ENCODE assay signal across 22 mouse cellular contexts in the genomic region with DNA sequence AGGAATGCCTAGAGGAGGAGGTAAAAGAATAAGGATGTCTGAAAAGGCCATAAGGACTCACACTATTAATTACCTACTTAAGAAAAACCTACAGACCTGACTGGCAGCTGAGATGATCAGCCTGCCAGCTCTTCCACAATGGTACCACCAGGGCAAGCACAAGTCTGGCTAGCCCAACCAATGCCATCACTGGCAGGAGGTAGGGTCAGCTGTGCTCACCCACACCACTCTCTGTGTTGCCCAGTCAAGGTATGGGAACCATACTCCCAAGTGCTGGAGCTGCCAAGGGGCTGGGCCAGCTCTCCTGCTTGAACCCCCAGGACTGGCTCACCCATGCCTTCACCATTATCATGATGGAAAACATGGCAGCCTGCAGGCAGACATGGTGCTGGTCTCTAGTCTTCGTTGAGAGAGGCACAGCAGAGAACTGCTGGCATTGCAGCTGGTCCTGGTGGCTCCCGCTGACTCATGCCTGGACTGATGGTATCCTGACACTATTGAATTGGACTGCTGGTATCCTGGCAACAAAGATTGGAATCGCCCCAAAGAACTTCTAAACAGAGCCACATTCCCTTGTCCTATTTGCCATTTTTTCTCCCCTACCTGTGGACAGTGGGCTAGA. TPM values are rescaled to one million over a fixed set of nuclear protein-coding genes. Genes with fewer than 3 reads are reported as not detected.
DNase-seq lines count a peak whose midpoint lies in the region; ATAC-seq and TF ChIP-seq lines count a peak whose summit lies in the region.
"Had no signal": no experiment of that assay in that cellular context is flagged by ENCODE, and none has a peak within 500 bp of the region (broad histone marks: within the 10 kb centered on the region; RNA-seq: fewer than 3 reads in every experiment).

No protein-coding gene starts in this region.

- TF ChIP-seq CTCF in cerebellum, adult 2 months (IDR thresholded peaks at IDR 0.05; ENCODE audit: borderline replicate concordance, insufficient read depth, low read depth, low read length) = no peak

- no peak overlapping the region for H3K4me2 ChIP-seq in embryonic facial prominence, embryonic 13.5 days
- H3K4me2 ChIP-seq in midbrain, embryonic 16.5 days (ENCODE audit: low read length) = no peak overlapping the region
- H3K4me2 ChIP-seq: heart, embryonic 12.5 days; limb, embryonic 12.5 days; neural tube, embryonic 15.5 days had no signal

- no peaks in the 10 kb centered on the region for H3K9me3 ChIP-seq in embryonic facial prominence, embryonic 13.5 days
- H3K9me3 ChIP-seq in embryonic facial prominence, embryonic 10.5 days = no peaks in the 10 kb centered on the region
- no peaks in the 10 kb centered on the region for H3K9me3 ChIP-seq in midbrain, embryonic 16.5 days (replicated peaks; ENCODE audit: control insufficient read depth, low read length, poor library complexity, severe bottlenecking)
- H3K9me3 ChIP-seq: heart, embryonic 12.5 days; limb, embryonic 12.5 days; neural tube, embryonic 15.5 days had no signal

- H3K4me3 ChIP-seq in embryonic facial prominence, embryonic 13.5 days = no peak overlapping the region
- no peak overlapping the region for H3K4me3 ChIP-seq in embryonic facial prominence, embryonic 10.5 days
- no peak overlapping the region for H3K4me3 ChIP-seq in midbrain, embryonic 16.5 days (ENCODE audit: low read depth, low read length)
- no peak overlapping the region for H3K4me3 ChIP-seq in cerebellum, adult 2 months (replicated peaks; ENCODE audit: insufficient read depth, low read depth, low read length)
- H3K4me3 ChIP-seq: heart, embryonic 12.5 days; layer of hippocampus, adult 2 months; limb, embryonic 12.5 days; myocyte; neural tube, embryonic 15.5 days had no signal

- no peak for TF ChIP-seq POLR2A in cerebellum, adult 2 months (IDR thresholded peaks at IDR 0.05; ENCODE audit: borderline replicate concordance, insufficient read depth, low read length)

- no peaks in the 10 kb centered on the region for H3K27me3 ChIP-seq in embryonic facial prominence, embryonic 13.5 days
- H3K27me3 ChIP-seq in embryonic facial prominence, embryonic 10.5 days (replicated peaks; ENCODE audit: low read depth, poor library complexity, severe bottlenecking) = no peaks in the 10 kb centered on the region
- no peaks in the 10 kb centered on the region for H3K27me3 ChIP-seq in midbrain, embryonic 16.5 days (ENCODE audit: control insufficient read depth, insufficient read depth, low read depth, low read length)
- H3K27me3 ChIP-seq in cerebellum, adult 2 months (ENCODE audit: control insufficient read depth, insufficient read depth, low read length) = no peaks in the 10 kb centered on the region
- H3K27me3 ChIP-seq: heart, embryonic 12.5 days; limb, embryonic 12.5 days; neural tube, embryonic 15.5 days had no signal

- peaks cover 68% of the 10 kb centered on the region for H3K36me3 ChIP-seq in embryonic facial prominence, embryonic 13.5 days
- H3K36me3 ChIP-seq in embryonic facial prominence, embryonic 10.5 days (replicated peaks) = peaks cover 99% of the 10 kb centered on the region
- peaks cover 28% of the 10 kb centered on the region for H3K36me3 ChIP-seq in midbrain, embryonic 16.5 days (ENCODE audit: control insufficient read depth, insufficient read depth, low read length)

- H3K27ac ChIP-seq in embryonic facial prominence, embryonic 13.5 days = no peak overlapping the region
- no peak overlapping the region for H3K27ac ChIP-seq in embryonic facial prominence, embryonic 10.5 days (replicated peaks)
- no peak overlapping the region for H3K27ac ChIP-seq in midbrain, embryonic 16.5 days (ENCODE audit: low read length)
- H3K27ac ChIP-seq in cerebellum, adult 2 months (ENCODE audit: insufficient read depth, low read length) = no peak overlapping the region
- H3K27ac ChIP-seq: layer of hippocampus, adult 2 months; limb, embryonic 12.5 days; liver, embryonic 14.5 days; neural tube, embryonic 15.5 days had no signal

- no peak for DNase-seq in embryonic facial prominence, embryonic 10.5 days (ENCODE audit: low spot score)
- peak; percentile 14 for DNase-seq in layer of hippocampus, adult 9-11 months
- DNase-seq in layer of hippocampus, postnatal 36 days = no peak
- peak; percentile 44 for DNase-seq in NIH3T3 (ENCODE audit: low read depth)
- no peak for DNase-seq in cerebellum, adult 2 months
- DNase-seq: cerebellum, adult 11 months; cerebellum, postnatal 36 days; gastrocnemius, postnatal 36 days; heart, postnatal 36 days; right cerebral cortex, postnatal 4 days; thymus, postnatal 4 days had no signal

- no peak overlapping the region for H3K9ac ChIP-seq in embryonic facial prominence, embryonic 13.5 days
- no peak overlapping the region for H3K9ac ChIP-seq in midbrain, embryonic 16.5 days (ENCODE audit: low read depth, low read length)
- H3K9ac ChIP-seq: heart, embryonic 12.5 days; limb, embryonic 12.5 days; liver, embryonic 14.5 days; neural tube, embryonic 15.5 days had no signal

- ATAC-seq in embryonic facial prominence, embryonic 13.5 days (ENCODE audit: insufficient number of reproducible peaks, insufficient read depth, low FRiP score, low TSS enrichment, low read depth) = 0 out of 2 replicates have a peak, but pooled peaks have one; percentile 6
- ATAC-seq in midbrain, embryonic 16.5 days = 0 out of 2 replicates have a peak, but pooled peaks have one; percentile 51
- ATAC-seq: intestine, embryonic 16.5 days had no signal

- 91% methylated on average over 3 of the region's 3 CpGs for WGBS in embryonic facial prominence, embryonic 13.5 days
- WGBS in embryonic facial prominence, embryonic 10.5 days = 86% methylated on average over 3 of the region's 3 CpGs
- 60% methylated on average over 3 of the region's 3 CpGs for WGBS in midbrain, embryonic 16.5 days
- 28% methylated on average over 3 of the region's 3 CpGs for WGBS in cerebellum, adult 2 months

- H3K4me1 ChIP-seq in embryonic facial prominence, embryonic 13.5 days = no peaks in the 10 kb centered on the region
- no peaks in the 10 kb centered on the region for H3K4me1 ChIP-seq in embryonic facial prominence, embryonic 10.5 days
- H3K4me1 ChIP-seq in midbrain, embryonic 16.5 days (ENCODE audit: control insufficient read depth, insufficient read depth, low read length) = no peaks in the 10 kb centered on the region
- no peaks in the 10 kb centered on the region for H3K4me1 ChIP-seq in cerebellum, adult 2 months (ENCODE audit: control insufficient read depth, insufficient read depth, low read length)
- H3K4me1 ChIP-seq: limb, embryonic 12.5 days; neural tube, embryonic 15.5 days had no signal

RNA-seq across cellular contexts. Expression of a gene that starts 32.4 kb away (rescaled TPM):
- polyA plus RNA-seq in embryonic facial prominence, embryonic 13.5 days (2015; fragmentation: Nextera tagmentation; extraction: Ambion mirVana) = 27.6 and 32.4 TPM in 2 replicates
- polyA plus RNA-seq in embryonic facial prominence, embryonic 10.5 days (2016; fragmentation: Nextera tagmentation; extraction: Ambion mirVana) = 35.9 and 40.3 TPM in 2 replicates
- 10 to 100 TPM; 75.8 to 86.1 TPM for total RNA-seq in layer of hippocampus, postnatal 36 days (2021)
- polyA plus RNA-seq in midbrain, embryonic 16.5 days (2015; fragmentation: Nextera tagmentation; extraction: Ambion mirVana) = 112 and 128 TPM in 2 replicates
- 31.0 and 32.7 TPM in 2 replicates for polyA plus RNA-seq in cerebellum, adult 2 months (2012; rRNA removed)
- total RNA-seq: megakaryocyte, adult 5-6 weeks had no signal
- polyA plus RNA-seq: C2C12, myocyte had no signal

RNA-seq across cellular contexts. Expression of a gene that starts 39.4 kb away (rescaled TPM):
- polyA plus RNA-seq in embryonic facial prominence, embryonic 13.5 days (2015; fragmentation: Nextera tagmentation; extraction: Ambion mirVana) = 1.7 and 2.0 TPM in 2 replicates
- 0.59 and 0.62 TPM in 2 replicates for polyA plus RNA-seq in embryonic facial prominence, embryonic 10.5 days (2016; fragmentation: Nextera tagmentation; extraction: Ambion mirVana)
- not detected for total RNA-seq in layer of hippocampus, postnatal 36 days (2021)
- 3.6 and 4.1 TPM in 2 replicates for polyA plus RNA-seq in midbrain, embryonic 16.5 days (2015; fragmentation: Nextera tagmentation; extraction: Ambion mirVana)
- 0.59 and 1.6 TPM in 2 replicates for polyA plus RNA-seq in cerebellum, adult 2 months (2012; rRNA removed)
- total RNA-seq: layer of hippocampus, adult 2 months; megakaryocyte, adult 5-6 weeks had no signal

Comparison
In these comparisons a context has a peak if more than half of its experiments do, and no peak if none do; other contexts are left out.
1. DNase-seq: peak in layer of hippocampus, adult 9-11 months (single experiment) and NIH3T3 (single experiment); none in embryonic facial prominence, embryonic 10.5 days (single experiment), layer of hippocampus, postnatal 36 days (0 of 2) and cerebellum, adult 2 months (0 of 2).